Mouse (Mus musculus) urinary bladder, postnatal 25 days (tissue): Measurements from ENCODE around the gene Evc.

Source experiments
- DNase-seq: peaks from one replicate; pipeline ENCODE4 v3.0.0; 2022; ENCODE audit warnings: low spot score

Evc gene

GRCm38 (mm10) chr5:37241651-37242151, 95.0 kb downstream of the Evc start, which contains the start of gene Crmp1:
Gene Crmp1 (plus strand): TSS chr5:37241940.
- no peak for DNase-seq

- no peak for DNase-seq
Measured at GRCm38 (mm10) chr5:37241224-37241623, 95.5 kb downstream of the Evc start.

DNA sequence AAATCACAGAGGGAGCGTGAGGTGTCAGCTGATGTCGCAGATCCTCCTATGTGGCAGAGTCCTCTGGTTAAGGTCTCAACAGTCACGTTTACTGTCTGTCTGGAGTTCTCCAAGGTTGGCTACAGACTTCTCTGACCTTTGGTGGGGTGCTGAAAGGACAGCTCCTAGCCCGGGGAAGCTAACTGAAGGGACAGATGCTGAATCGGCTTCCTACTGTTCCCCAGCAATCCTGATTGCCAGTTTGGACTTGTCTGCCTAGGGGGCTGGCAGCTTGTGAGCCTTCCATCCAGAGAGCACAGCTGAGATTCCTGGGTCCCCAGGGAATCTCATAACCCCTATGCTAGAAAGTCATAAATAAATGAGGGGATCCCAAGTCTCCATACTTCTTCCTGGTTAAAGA, 96.1 kb downstream of the Evc start:
- no peak for DNase-seq
